Mouse (Mus musculus) CH12.LX (cell line): ENCODE measurements at regions not wholly inside any gene's neighbourhood (a gene's known extent, or its start where the extent isn't known, plus 50 kb on each side); places are given as distances from the start of the nearest gene placed in this dataset.

ENCODE experiments used
- DNase-seq: peaks from one replicate; pipeline ENCODE4 v3.0.0-alpha.2; 2013; ENCODE audit errors: extremely low read depth
- H3K27ac ChIP-seq: 2 replicates; pipeline ENCODE4 v1.5.1; 2012; ENCODE audit warnings: low read depth, mild to moderate bottlenecking, control low read depth, moderate library complexity; ENCODE audit not compliant: insufficient read depth
- H3K27me3 ChIP-seq: replicated peaks from 2 replicates; pipeline ENCODE3; 2012; ENCODE audit warnings: inconsistent platforms
- H3K36me3 ChIP-seq, 2 experiments: replicated peaks in 1 of 2; 2 replicates each; pipeline versions ENCODE3 to v1.6.1; 2012; ENCODE audit warnings: inconsistent platforms in 1 of 2, low read length in 1 of 2, mild to moderate bottlenecking in 1 of 2, mixed read lengths in 1 of 2, moderate library complexity in 1 of 2; ENCODE audit not compliant: control insufficient read depth in 1 of 2, insufficient read depth in 1 of 2
- H3K4me1 ChIP-seq, 2 experiments: 2 replicates each; pipeline ENCODE4 v1.6.1; 2012; ENCODE audit warnings: inconsistent platforms in 1 of 2, moderate library complexity in 1 of 2; ENCODE audit not compliant: insufficient read depth in 2 of 2, control insufficient read depth in 1 of 2
- H3K4me2 ChIP-seq: 2 replicates; pipeline ENCODE4 v1.6.1; 2012; ENCODE audit warnings: low read depth, mild to moderate bottlenecking, control low read depth; ENCODE audit not compliant: poor library complexity, insufficient read depth, severe bottlenecking
- H3K4me3 ChIP-seq, 3 experiments: fragments of 150-350 bp in 1 of 3; sonication (generic) in 1 of 3; replicated peaks in 1 of 3; 2 replicates each; pipeline versions ENCODE3 to v1.5.1; 2011 to 2012; ENCODE audit warnings: low read depth in 2 of 3, low read length in 2 of 3, mild to moderate bottlenecking in 2 of 3, moderate library complexity in 2 of 3, control low read depth in 1 of 3, improper control_type of control experiment in 1 of 3, inconsistent platforms in 1 of 3, mixed read lengths in 1 of 3; ENCODE audit not compliant: poor library complexity in 1 of 3
- H3K79me2 ChIP-seq: replicated peaks from 2 replicates; pipeline ENCODE4 v1.6.1; 2012; ENCODE audit warnings: mild to moderate bottlenecking, moderate library complexity; ENCODE audit not compliant: control insufficient read depth, poor library complexity, insufficient read depth, severe bottlenecking; ENCODE audit errors: extremely low read depth
- H3K9ac ChIP-seq: 2 replicates; pipeline ENCODE4 v1.6.1; 2012; ENCODE audit warnings: low read depth, mild to moderate bottlenecking, control low read depth, moderate library complexity; ENCODE audit not compliant: insufficient read depth
- H3K9me3 ChIP-seq: replicated peaks from 2 replicates; pipeline ENCODE3; 2012; ENCODE audit warnings: low read length, inconsistent platforms, mixed read lengths
- BHLHE40 ChIP-seq: IDR thresholded peaks from 2 replicates; pipeline ENCODE4 v1.6.1; 2011; ENCODE audit warnings: mild to moderate bottlenecking, low read depth, low read length, improper control_type of control experiment
- CHD1 ChIP-seq: IDR thresholded peaks from 2 replicates; pipeline ENCODE4 v1.6.1; 2012; ENCODE audit warnings: low read depth, low read length, improper control_type of control experiment, inconsistent platforms
- EP300 ChIP-seq: IDR thresholded peaks from 2 replicates; pipeline ENCODE4 v1.6.1; 2011; ENCODE audit warnings: low read length, improper control_type of control experiment
- GABPA ChIP-seq: IDR thresholded peaks from 2 replicates; pipeline ENCODE4 v1.6.1; 2012; ENCODE audit warnings: low read depth, low read length, improper control_type of control experiment, inconsistent platforms; ENCODE audit not compliant: insufficient replicate concordance
- JUND ChIP-seq: conservative IDR thresholded peaks from 2 replicates; pipeline ENCODE4 v1.6.1; 2011; ENCODE audit warnings: low read depth, low read length, improper control_type of control experiment
- KAT2A ChIP-seq: IDR thresholded peaks from 2 replicates; pipeline ENCODE4 v1.6.1; 2012; ENCODE audit warnings: low read length, improper control_type of control experiment, inconsistent platforms; ENCODE audit not compliant: insufficient replicate concordance
- MAX ChIP-seq: IDR thresholded peaks from 2 replicates; pipeline ENCODE4 v1.6.1; 2011; ENCODE audit warnings: low read length, improper control_type of control experiment
- MAZ ChIP-seq: IDR thresholded peaks from 2 replicates; pipeline ENCODE4 v1.6.1; 2012; ENCODE audit warnings: low read depth, mild to moderate bottlenecking, inconsistent platforms, low read length, improper control_type of control experiment, moderate library complexity
- MEF2A ChIP-seq: IDR thresholded peaks from 2 replicates; pipeline ENCODE4 v1.6.1; 2014; ENCODE audit warnings: low read depth, mild to moderate bottlenecking, inconsistent platforms, low read length, improper control_type of control experiment, borderline replicate concordance
- MXI1 ChIP-seq: IDR thresholded peaks from 2 replicates; pipeline ENCODE4 v1.6.1; 2011; ENCODE audit warnings: mild to moderate bottlenecking, low read depth, low read length, improper control_type of control experiment
- NRF1 ChIP-seq: IDR thresholded peaks from 2 replicates; pipeline ENCODE4 v1.6.1; 2014; ENCODE audit warnings: low read depth, mild to moderate bottlenecking, inconsistent platforms, low read length, improper control_type of control experiment, moderate library complexity
- POLR2AphosphoS2 ChIP-seq: IDR thresholded peaks from 2 replicates; pipeline ENCODE4 v1.6.1; 2011; ENCODE audit warnings: low read depth, low read length, improper control_type of control experiment
- TCF12 ChIP-seq: IDR thresholded peaks from 2 replicates; pipeline ENCODE4 v1.6.1; 2014; ENCODE audit warnings: low read depth, mild to moderate bottlenecking, inconsistent platforms, low read length, improper control_type of control experiment
- UBTF ChIP-seq: IDR thresholded peaks from 2 replicates; pipeline ENCODE4 v1.6.1; 2012; ENCODE audit warnings: low read depth, mild to moderate bottlenecking, inconsistent platforms, low read length, improper control_type of control experiment, moderate library complexity
- USF1 ChIP-seq: IDR thresholded peaks from 2 replicates; pipeline ENCODE4 v1.6.1; 2014; ENCODE audit warnings: low read depth, mild to moderate bottlenecking, inconsistent platforms, low read length, improper control_type of control experiment
- USF2 ChIP-seq: conservative IDR thresholded peaks from 2 replicates; pipeline ENCODE4 v1.6.1; 2011; ENCODE audit warnings: low read depth, low read length, improper control_type of control experiment
- ZC3H11A ChIP-seq: IDR thresholded peaks from 2 replicates; pipeline ENCODE4 v1.6.1; 2012; ENCODE audit warnings: low read depth, mild to moderate bottlenecking, inconsistent platforms, low read length, improper control_type of control experiment
- dilution Hi-C: fragments of 300-500 bp; cut with MboI; formaldehyde crosslinking; loops from 2 replicates; pipeline ENCODE4 v1.14.3; 2020; ENCODE audit warnings: low sequenced_read_pairs; ENCODE audit not compliant: extremely low pct_unique_long_range_greater_than_20kb, extremely low pct_ligation_motif_present
- in situ Hi-C: fragments of 300-500 bp; cut with MboI; formaldehyde crosslinking; loops from 3 replicates; pipeline ENCODE4 v1.14.3; 2019; ENCODE audit warnings: low sequenced_read_pairs, low pct_ligation_motif_present, low pct_unique_long_range_greater_than_20kb, mixed read lengths

DNA sequence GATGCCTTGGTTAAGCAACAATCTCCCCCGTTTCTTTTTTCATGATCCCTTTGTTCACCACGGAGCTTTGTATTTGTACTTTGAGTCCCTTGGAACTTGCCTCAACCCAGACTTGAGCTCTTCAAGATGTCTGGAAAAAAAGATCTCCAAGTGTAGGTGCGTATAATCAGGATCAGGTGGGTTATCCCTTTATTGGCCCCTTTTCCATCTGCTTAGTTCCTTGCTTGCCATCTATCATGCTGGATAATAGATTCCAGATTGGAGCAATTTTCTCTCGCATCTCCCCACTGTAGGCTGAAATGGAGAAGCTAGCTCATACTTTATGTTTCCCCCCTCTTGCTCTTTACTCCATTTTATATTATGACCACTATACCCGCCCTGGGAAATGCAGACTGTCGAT, 474.5 kb upstream of the Rgma start:
- no peak for DNase-seq
- no peaks in the 10 kb centered on the region for H3K9me3 ChIP-seq
- no peak overlapping the region for H3K4me3 ChIP-seq
- no peaks in the 10 kb centered on the region for H3K4me1 ChIP-seq
- no peak overlapping the region for H3K4me2 ChIP-seq
- no peak overlapping the region for H3K27ac ChIP-seq
- dilution Hi-C loops (no loop called here), in situ Hi-C loops (no loop called here)
- H3K9ac ChIP-seq, result no peak overlapping the region
- no peaks in the 10 kb centered on the region for H3K36me3 ChIP-seq
- TF ChIP-seq GABPA, result no peak
- TF ChIP-seq ZC3H11A, result no peak
- no peak for TF ChIP-seq USF1
- no peak for TF ChIP-seq USF2
- TF ChIP-seq BHLHE40, result no peak
- TF ChIP-seq NRF1, result no peak
- TF ChIP-seq, all 38 proteins: peak for 0
- no peaks in the 10 kb centered on the region for H3K79me2 ChIP-seq
- H3K27me3 ChIP-seq, result no peaks in the 10 kb centered on the region

- no peaks in the 10 kb centered on the region for H3K9me3 ChIP-seq
- in situ Hi-C loops, result no loop called here
- H3K9ac ChIP-seq, result no peak overlapping the region
- H3K4me3 ChIP-seq, result no peak overlapping the region
- no peaks in the 10 kb centered on the region for H3K36me3 ChIP-seq
- no peak for DNase-seq
- H3K79me2 ChIP-seq, result no peaks in the 10 kb centered on the region
- no peaks in the 10 kb centered on the region for H3K4me1 ChIP-seq
- no peak overlapping the region for H3K4me2 ChIP-seq
- H3K27ac ChIP-seq, result no peak overlapping the region
- no peaks in the 10 kb centered on the region for H3K27me3 ChIP-seq
- TF ChIP-seq JUND (no peak), USF1 (no peak), MAX (no peak), MAZ (no peak), USF2 (no peak), KAT2A (no peak), MEF2A (no peak), TCF12 (no peak), POLR2AphosphoS2 (no peak), EP300 (no peak), GABPA (no peak), CHD1 (no peak), UBTF (no peak), MXI1 (no peak)
- TF ChIP-seq, all 38 proteins: peak for 0
- dilution Hi-C loops, result no loop called here
Measured at GRCm38 (mm10) chr7:72905891-72906290, 469.4 kb upstream of the Rgma start.
